Mouse (Mus musculus) megakaryocyte, embryonic 14.5 days (primary cell): ENCODE data around the gene Wnk2.

Experiments used
- FLI1 ChIP-seq: IDR thresholded peaks from 2 replicates; pipeline ENCODE4 v1.6.1; 2012; ENCODE audit warnings: low read length, inconsistent platforms, mixed read lengths
- GATA1 ChIP-seq: IDR thresholded peaks from 3 replicates; pipeline ENCODE4 v1.6.1; 2012; ENCODE audit warnings: mixed read lengths, low read length, inconsistent platforms, borderline replicate concordance

GRCm38 (mm10) chr13:49134491-49134890 lies 13.3 kb downstream of the Wnk2 start:
- TF ChIP-seq GATA1 (no peak), FLI1 (no peak)
